Mouse (Mus musculus): ENCODE measurements around the gene Cfap126.

DNA sequence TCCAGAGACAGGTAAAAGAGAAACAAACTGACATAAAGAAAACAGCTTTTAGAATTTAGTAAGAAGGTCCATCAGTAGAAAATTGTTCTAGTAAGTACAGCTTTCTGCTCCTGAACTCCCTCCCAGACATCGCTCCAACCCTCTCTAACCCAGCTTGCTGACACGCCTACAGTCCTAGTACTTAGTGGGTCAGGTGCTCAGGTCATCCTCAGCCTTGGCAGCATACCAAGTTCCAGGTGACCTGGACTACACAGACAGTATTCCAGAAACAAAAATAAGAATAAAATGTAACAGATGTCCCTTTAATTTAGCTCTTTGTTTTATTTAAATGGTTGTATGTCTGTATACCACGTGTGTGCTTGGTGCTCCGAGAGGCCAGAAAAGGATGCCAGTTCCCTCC, 38.2 kb downstream of the Cfap126 start:
- TF ChIP-seq CTCF (IDR thresholded peaks at IDR 0.05; ENCODE audit: control insufficient read depth, insufficient read depth, insufficient read length), result no peak
- TF ChIP-seq MAX (IDR thresholded peaks at IDR 0.05), result no peak
- no peak for TF ChIP-seq USF1 (IDR thresholded peaks at IDR 0.05; ENCODE audit: low read depth)
